Mouse (Mus musculus) gastrocnemius, postnatal 36 days (tissue): ENCODE results near the gene Krt39. TPM values are rescaled to one million over a fixed set of nuclear protein-coding genes. Genes with fewer than 3 reads are reported as not detected.
A peak's percentile ranks its signal among the peaks of the same experiment; 100 is the strongest.

ENCODE experiments used
- DNase-seq, 2 experiments: peaks; one replicate each; pipeline ENCODE4 v3.0.0; 2022
- intact Hi-C: fragments of 180-260 bp; cut with DNase I; formaldehyde crosslinking; loops from one replicate; pipeline ENCODE4 v1.15.1; 2025
- total RNA-seq, 2 experiments: library from RNA; stranded (reverse); gene quantifications; 2 replicates each; pipeline ENCODE4 v1.2.3; 2021

Krt39 gene
- total RNA-seq, 2 experiments from 2014 or later = not detected

DNA sequence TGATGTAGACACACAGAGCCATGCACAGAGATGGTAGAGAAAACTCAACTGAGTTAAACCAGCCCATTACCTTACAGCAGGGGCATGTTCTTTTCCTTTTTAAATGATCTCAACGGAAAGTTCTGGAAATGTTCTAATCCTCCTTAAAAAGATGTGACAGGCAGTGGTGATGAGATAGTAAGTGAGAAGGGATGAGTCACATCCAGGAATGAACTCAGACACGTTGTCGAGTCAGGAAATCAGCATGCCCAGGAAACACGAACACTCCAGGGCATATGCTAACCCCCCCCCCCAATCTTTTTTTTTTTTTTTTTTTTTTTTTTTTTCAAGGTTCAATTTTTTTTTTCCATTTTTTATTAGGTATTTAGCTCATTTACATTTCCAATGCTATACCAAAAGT lies 48.7 kb downstream of the Krt39 start:
- no peak for DNase-seq
- intact Hi-C loops = no loop called here

- intact Hi-C loops = no loop called here
- no peak for DNase-seq
Measured at GRCm38 (mm10) chr11:99471946-99472345, 49.2 kb downstream of the Krt39 start.

GRCm38 (mm10) chr11:99469228-99469627 lies 51.9 kb downstream of the Krt39 start:
- intact Hi-C loops = loop anchor here (5.0 to 10.0 kb wide), 2 partner anchors 103 to 816 kb away; no protein-coding TSS in a partner anchor
- DNase-seq = no peak

GRCm38 (mm10) chr11:99468566-99468965 lies 52.6 kb downstream of the Krt39 start:
- no peak for DNase-seq
- intact Hi-C loops = loop anchor here (5.0 to 10.0 kb wide), 2 partner anchors 104 to 816 kb away; no protein-coding TSS in a partner anchor

GRCm38 (mm10) chr11:99466316-99466715 lies 54.8 kb downstream of the Krt39 start:
- intact Hi-C loops = loop anchor here (5.0 to 10.0 kb wide), 2 partner anchors 106 to 818 kb away; no protein-coding TSS in a partner anchor
- DNase-seq = no peak

GRCm38 (mm10) chr11:99464836-99465235 lies 56.3 kb downstream of the Krt39 start:
- intact Hi-C loops = loop anchor here (2.0 to 10.0 kb wide), 4 partner anchors 107 to 820 kb away; no protein-coding TSS in a partner anchor
- peak; percentile 33 to 56 for DNase-seq

Other genes with a start within 250 kb of the Krt39 start
- gene Krt24, start 236.1 kb downstream of the Krt39 start, total RNA-seq = not detected
- gene Krt25, start 198.4 kb downstream of the Krt39 start, total RNA-seq = not detected
- not detected for gene Krt26, start 183.4 kb downstream of the Krt39 start, total RNA-seq
- gene Krt27, start 170.2 kb downstream of the Krt39 start, total RNA-seq = not detected
- not detected for gene Krt28, start 146.4 kb downstream of the Krt39 start, total RNA-seq
- 1 to 10 TPM; 3.3 to 3.5 TPM for gene Krt10, start 132.0 kb downstream of the Krt39 start, total RNA-seq
- not detected for gene Krt12, start 99.1 kb downstream of the Krt39 start, total RNA-seq
- under 1 TPM in 1 of 2 experiments, not detected in 1; 0.17 TPM for gene Krt20, start 83.2 kb downstream of the Krt39 start, total RNA-seq
- gene Krt23, start 28.2 kb downstream of the Krt39 start, total RNA-seq = not detected
- not detected for gene Krt40, start 21.8 kb upstream of the Krt39 start, total RNA-seq
- not detected for gene Krtap3-3, start 29.5 kb upstream of the Krt39 start, total RNA-seq
- not detected for gene Krtap3-2, start 35.5 kb upstream of the Krt39 start, total RNA-seq
- not detected for gene Gm11939, start 38.1 kb upstream of the Krt39 start, total RNA-seq
- gene Krtap3-1, start 45.3 kb upstream of the Krt39 start, total RNA-seq = not detected
- gene Krtap1-5, start 59.7 kb upstream of the Krt39 start, total RNA-seq = not detected
- not detected for gene Krtap1-4, start 62.3 kb upstream of the Krt39 start, total RNA-seq
- gene Krtap1-3, start 70.0 kb upstream of the Krt39 start, total RNA-seq = not detected
- gene Krtap9-3, start 76.8 kb upstream of the Krt39 start, total RNA-seq = not detected
- gene Gm11938, start 82.0 kb upstream of the Krt39 start, total RNA-seq = not detected
- gene Gm11937, start 88.9 kb upstream of the Krt39 start, total RNA-seq = not detected
- gene Krtap2-4, start 93.5 kb upstream of the Krt39 start, total RNA-seq = not detected
- not detected for gene Gm11562, start 99.1 kb upstream of the Krt39 start, total RNA-seq
- gene Krtap4-1, start 106.9 kb upstream of the Krt39 start, total RNA-seq = not detected
- not detected for gene Krtap4-2, start 113.7 kb upstream of the Krt39 start, total RNA-seq
- not detected for gene Krtap4-7, start 122.8 kb upstream of the Krt39 start, total RNA-seq
- not detected for gene Gm11555, start 128.9 kb upstream of the Krt39 start, total RNA-seq
- not detected for gene Gm11563, start 137.6 kb upstream of the Krt39 start, total RNA-seq
- not detected for gene Krtap4-6, start 144.6 kb upstream of the Krt39 start, total RNA-seq
- gene Gm14190, start 169.4 kb upstream of the Krt39 start, total RNA-seq = not detected
- not detected for gene Gm14180, start 213.0 kb upstream of the Krt39 start, total RNA-seq